Mouse (Mus musculus) spleen, adult 2 months (tissue): ENCODE measurements around the gene Evi2. TPM values are rescaled to one million over a fixed set of nuclear protein-coding genes. Genes with fewer than 3 reads are reported as not detected.

Source experiments
- DNase-seq, 2 experiments: peaks; one replicate each; pipeline versions ENCODE4 v3.0.0 to v3.0.0-alpha.2; 2012 to 2021; ENCODE audit warnings: low spot score in 2 of 2, low read depth in 1 of 2
- H3K27ac ChIP-seq: fragments of 200-500 bp; 2 replicates; pipeline ENCODE4 v1.5.1; 2012; ENCODE audit warnings: low read length, inconsistent platforms; ENCODE audit not compliant: insufficient read depth
- H3K27me3 ChIP-seq: fragments of 200-500 bp; 2 replicates; pipeline ENCODE4 v1.6.1; 2012; ENCODE audit warnings: mild to moderate bottlenecking, moderate library complexity, low read length, inconsistent platforms; ENCODE audit not compliant: control insufficient read depth, insufficient read depth
- H3K36me3 ChIP-seq: fragments of 200-500 bp; 2 replicates; pipeline ENCODE4 v1.6.1; 2012; ENCODE audit warnings: mild to moderate bottlenecking, low read length, inconsistent platforms; ENCODE audit not compliant: control insufficient read depth, insufficient read depth
- H3K4me1 ChIP-seq: fragments of 200-500 bp; 2 replicates; pipeline ENCODE4 v1.6.1; 2011; ENCODE audit warnings: inconsistent platforms; ENCODE audit not compliant: control insufficient read depth, insufficient read depth, insufficient read length
- H3K4me3 ChIP-seq: fragments of 200-500 bp; 2 replicates; pipeline ENCODE4 v1.5.1; 2011; ENCODE audit warnings: mild to moderate bottlenecking, inconsistent platforms; ENCODE audit not compliant: insufficient read depth, insufficient read length; ENCODE audit errors: extremely low read depth
- CTCF ChIP-seq: fragments of 200-500 bp; IDR thresholded peaks from 2 replicates; pipeline ENCODE4 v1.5.1; 2011; ENCODE audit warnings: mild to moderate bottlenecking, inconsistent platforms; ENCODE audit not compliant: insufficient read depth, insufficient read length, insufficient replicate concordance; ENCODE audit errors: extremely low read depth
- POLR2A ChIP-seq: fragments of 200-500 bp; IDR thresholded peaks from 2 replicates; pipeline ENCODE4 v1.6.1; 2011; ENCODE audit warnings: low read depth, low read length, inconsistent platforms
- WGBS: fragments of 180-500 bp; shearing (Covaris S2); methylation state at CpG from one replicate; pipeline ENCODE4 v1.1.7; 2018; 5-methylcytosine and 5-hydroxymethylcytosine counted together
- polyA plus RNA-seq: library from polyadenylated mRNA; depleted of rRNA; stranded (reverse); fragments of >200 nt; gene quantifications from 2 replicates; pipeline ENCODE4 v1.2.3, GENCODE M21; 2012

The Evi2 gene
- polyA plus RNA-seq, 1 experiment: 12.2 TPM

DNA sequence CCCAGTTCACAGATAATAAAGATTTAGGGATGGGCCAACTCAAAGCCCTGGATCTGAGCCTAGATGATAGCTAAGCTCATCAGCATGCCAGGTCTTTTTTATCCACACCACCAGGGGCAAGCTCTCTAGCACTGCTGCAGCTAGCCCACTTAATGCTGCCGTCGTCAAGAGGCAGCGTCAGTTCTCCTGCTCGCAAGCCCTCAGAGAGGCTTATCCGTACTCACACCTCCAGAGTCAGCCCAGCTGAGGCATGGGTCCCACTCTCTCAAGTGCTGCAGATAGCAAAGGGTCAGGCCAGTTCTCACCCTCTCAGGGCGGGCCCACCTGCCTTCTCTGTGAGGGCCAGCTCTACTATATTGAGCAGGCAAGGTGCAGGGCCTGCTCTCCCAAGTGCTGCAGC lies 2.9 kb upstream of the Evi2 start:
- no peaks in the 10 kb centered on the region for H3K27me3 ChIP-seq
- H3K4me3 ChIP-seq: no peak overlapping the region
- no peak for DNase-seq
- H3K27ac ChIP-seq: no peak overlapping the region
- WGBS: 94% methylated on average over 6 of the region's 6 CpGs
- TF ChIP-seq CTCF: no peak
- TF ChIP-seq POLR2A: no peak
- H3K4me1 ChIP-seq: no peaks in the 10 kb centered on the region; the same call in 1 of the 2 replicates
- H3K36me3 ChIP-seq: peaks cover 2% of the 10 kb centered on the region

DNA sequence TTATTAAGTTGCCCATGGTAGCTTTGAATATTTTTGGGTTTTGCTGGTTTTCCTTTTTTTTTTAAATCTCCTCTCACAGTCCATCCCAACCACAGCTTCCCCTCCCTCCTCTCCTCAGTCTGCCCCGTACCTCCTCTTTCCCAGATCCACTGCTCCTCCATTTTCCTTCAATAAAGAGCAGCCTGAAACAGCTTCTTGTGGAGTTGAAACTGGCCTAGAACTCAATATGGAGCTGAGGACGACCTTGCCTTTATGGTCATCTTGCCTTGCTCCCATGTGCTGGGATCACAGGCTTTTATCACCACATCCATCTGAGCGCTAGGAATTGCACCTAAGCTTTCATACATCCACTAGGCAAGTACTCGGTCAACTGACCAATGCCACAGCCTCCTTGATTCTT lies 1.1 kb upstream of the Evi2 start:
- TF ChIP-seq CTCF (no peak), POLR2A (no peak)
- no peak for DNase-seq
- H3K4me1 ChIP-seq: peaks cover 7% of the 10 kb centered on the region; the same call in 1 of the 2 replicates
- H3K4me3 ChIP-seq: no peak overlapping the region
- no peaks in the 10 kb centered on the region for H3K27me3 ChIP-seq
- WGBS: 89% methylated on average over 4 of the region's 4 CpGs
- no peak overlapping the region for H3K27ac ChIP-seq
- H3K36me3 ChIP-seq: peaks cover 2% of the 10 kb centered on the region

DNA sequence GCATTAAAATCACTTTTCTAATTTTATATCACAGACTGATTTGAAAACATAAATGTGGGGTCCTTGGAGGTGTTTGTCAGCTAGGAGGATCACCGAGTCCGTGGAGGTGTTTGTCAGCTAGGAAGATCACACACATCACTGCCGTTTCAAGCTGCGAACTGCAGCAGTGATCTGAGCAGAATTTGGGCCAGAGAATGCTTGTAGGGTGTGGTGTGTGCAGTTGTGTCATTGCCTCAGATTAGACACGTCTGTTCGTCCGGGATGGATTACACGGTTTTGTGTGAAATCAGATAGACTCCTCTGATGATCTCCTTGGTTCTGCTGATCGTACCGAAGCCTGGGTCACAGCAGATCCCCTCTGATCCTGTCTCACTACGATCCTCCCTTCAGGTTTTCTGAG lies 385 bp upstream of the Evi2 start:
- H3K36me3 ChIP-seq: no peaks in the 10 kb centered on the region; the same call in 1 of the 2 replicates
- WGBS: 48% methylated on average over 11 of the region's 11 CpGs
- no peak overlapping the region; the same call in 1 of the 2 replicates for H3K4me3 ChIP-seq
- peaks cover 7% of the 10 kb centered on the region; the same call in 1 of the 2 replicates for H3K4me1 ChIP-seq
- H3K27me3 ChIP-seq: no peaks in the 10 kb centered on the region
- no peak for TF ChIP-seq CTCF
- TF ChIP-seq POLR2A: no peak
- DNase-seq: no peak
- H3K27ac ChIP-seq: peak overlapping the region; percentile 81

DNA sequence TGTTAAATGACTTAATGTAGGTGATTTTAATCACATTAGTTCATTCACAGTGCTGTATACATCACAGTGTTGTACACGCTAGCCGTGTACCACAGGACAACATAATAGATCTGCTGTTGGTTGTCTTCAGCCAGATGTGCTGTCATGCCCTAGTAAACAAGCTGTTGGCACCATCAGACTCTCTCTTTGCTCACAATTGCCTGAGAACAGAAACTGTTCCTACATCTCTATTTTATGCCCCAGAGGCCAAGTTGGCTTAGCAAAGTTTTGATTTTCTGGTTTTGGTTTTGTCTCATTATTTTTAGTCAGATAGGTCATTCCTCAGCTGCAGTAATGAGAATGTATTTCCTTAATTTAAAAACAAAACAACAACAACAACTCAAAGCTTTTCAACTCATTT lies 653 bp downstream of the Evi2 start:
- no peaks in the 10 kb centered on the region for H3K36me3 ChIP-seq
- H3K27ac ChIP-seq: peak overlapping the region; percentile 71; the same call in 1 of the 2 replicates
- TF ChIP-seq CTCF (no peak), POLR2A (no peak)
- WGBS: 31% methylated on average over 2 of the region's 2 CpGs
- H3K27me3 ChIP-seq: no peaks in the 10 kb centered on the region
- DNase-seq: peak in 1 of 2 experiments; percentile 20
- H3K4me1 ChIP-seq: peaks cover 9% of the 10 kb centered on the region; the same call in 1 of the 2 replicates
- peak overlapping the region; percentile 43 for H3K4me3 ChIP-seq

DNA sequence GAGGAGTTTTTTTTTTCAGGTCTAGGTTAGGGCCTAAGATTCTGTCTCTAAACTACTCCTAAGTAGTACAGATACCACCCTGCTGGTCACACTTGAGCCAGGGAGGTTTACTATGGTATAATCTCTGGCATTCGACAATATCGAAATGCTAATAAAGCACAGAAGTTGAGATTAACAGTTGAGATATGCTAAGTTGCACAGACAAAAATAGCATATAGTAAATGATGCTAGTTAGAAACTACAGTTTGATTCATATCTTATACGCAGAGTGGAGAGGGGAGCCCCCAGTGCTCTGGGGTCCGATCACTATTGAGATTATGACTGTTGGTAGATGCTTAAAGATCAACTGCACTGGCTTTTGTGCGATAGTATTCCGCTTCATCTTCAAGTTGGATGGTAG lies 1.2 kb downstream of the Evi2 start:
- TF ChIP-seq CTCF (no peak), POLR2A (no peak)
- Histone ChIP-seq H3K4me1 (peaks cover 9% of the 10 kb centered on the region; the same call in 1 of the 2 replicates), H3K27me3 (no peaks in the 10 kb centered on the region), H3K4me3 (peak overlapping the region; percentile 32; the same call in 1 of the 2 replicates), H3K36me3 (no peaks in the 10 kb centered on the region), H3K27ac (peak overlapping the region; percentile 36; the same call in 1 of the 2 replicates)
- 71% methylated on average over 6 of the region's 6 CpGs for WGBS
- DNase-seq: no peak

DNA sequence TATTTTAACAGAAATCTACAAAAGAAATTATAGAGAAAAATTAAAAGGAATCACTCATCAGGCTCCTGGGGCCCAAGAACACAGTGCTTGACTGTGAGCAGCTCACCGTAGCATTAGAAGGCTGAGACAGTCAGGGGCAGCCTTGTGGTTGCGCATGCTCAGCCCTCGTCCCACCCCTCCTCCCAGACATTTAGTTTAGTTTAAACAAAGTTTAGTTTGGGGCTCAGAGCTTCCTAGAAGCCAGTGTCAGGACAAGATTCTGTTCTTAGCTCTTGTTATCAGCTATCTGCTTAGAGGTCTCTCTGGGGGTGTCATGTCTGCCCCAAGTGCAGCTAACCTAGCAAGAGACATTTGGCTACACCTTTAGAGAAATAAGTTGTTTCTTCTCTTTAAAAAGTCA lies 1.8 kb downstream of the Evi2 start:
- H3K36me3 ChIP-seq: no peaks in the 10 kb centered on the region
- no peak for TF ChIP-seq CTCF
- TF ChIP-seq POLR2A: no peak; the same call in 1 of the 2 replicates
- peak overlapping the region; percentile 16; the same call in 1 of the 2 replicates for H3K4me3 ChIP-seq
- no peaks in the 10 kb centered on the region for H3K27me3 ChIP-seq
- WGBS: 15% methylated on average over 3 of the region's 3 CpGs
- H3K4me1 ChIP-seq: peaks cover 9% of the 10 kb centered on the region; the same call in 1 of the 2 replicates
- peak in 1 of 2 experiments; percentile 55 for DNase-seq
- peak overlapping the region; percentile 92 for H3K27ac ChIP-seq

DNA sequence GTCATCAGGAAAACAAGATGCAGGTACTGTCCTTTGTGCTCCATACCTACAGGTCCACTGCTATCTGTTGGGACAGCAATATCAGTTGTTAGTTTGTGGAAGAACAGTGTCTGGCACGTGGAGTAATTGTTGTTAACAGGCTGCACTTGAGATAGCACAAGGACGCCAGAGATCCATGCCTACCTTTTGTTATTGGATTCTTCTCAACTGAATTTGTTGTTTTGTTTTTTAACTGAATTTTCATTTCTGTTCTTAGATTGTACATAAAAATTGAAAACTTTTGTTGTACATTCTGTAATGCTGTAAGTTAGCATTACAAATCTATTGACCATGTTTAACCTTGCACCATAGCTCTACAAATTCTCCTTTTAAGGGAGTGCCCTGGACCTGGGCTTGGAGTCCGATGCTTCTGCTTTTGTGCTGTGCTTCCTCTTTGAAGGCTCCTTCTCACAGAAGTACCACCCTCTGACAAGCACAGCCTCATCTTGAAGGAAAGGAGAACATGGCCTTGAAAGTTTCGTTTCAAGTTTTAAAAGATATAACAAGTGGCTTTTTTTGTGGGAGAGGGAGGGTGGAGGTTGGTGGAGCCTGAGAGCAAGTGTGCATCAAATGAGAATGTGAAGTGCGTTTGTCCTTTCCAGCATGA lies 2.5 kb downstream of the Evi2 start:
- H3K36me3 ChIP-seq: no peaks in the 10 kb centered on the region
- H3K27ac ChIP-seq: peak overlapping the region; percentile 92
- H3K4me1 ChIP-seq: peaks cover 9% of the 10 kb centered on the region; the same call in 1 of the 2 replicates
- peak in 1 of 2 experiments; percentile 64 for DNase-seq
- H3K27me3 ChIP-seq: no peaks in the 10 kb centered on the region
- peak overlapping the region; percentile 39 for H3K4me3 ChIP-seq
- 21% methylated on average over 5 of the region's 5 CpGs for WGBS
- TF ChIP-seq CTCF (no peak), POLR2A (peak; percentile 8; the same call in 1 of the 2 replicates)
